Mouse (Mus musculus) neural tube, embryonic 13.5 days (tissue): ENCODE measurements at regions not wholly inside any gene's neighbourhood (a gene's known extent, or its start where the extent isn't known, plus 50 kb on each side); places are given as distances from the start of the nearest gene placed in this dataset.

ENCODE experiments used
- ATAC-seq: fragments of 200-750 bp; cut with Nextera tagmentation; 2 replicates; pipeline ENCODE4 v1.8.0; 2017; ENCODE audit warnings: low read depth, mild to moderate bottlenecking, moderate TSS enrichment, moderate library complexity
- H3K27ac ChIP-seq: fragments of 300-500 bp; sonication (generic); replicated peaks from 2 replicates; pipeline ENCODE4 v1.5.1; 2015; ENCODE audit warnings: moderate library complexity, mild to moderate bottlenecking, inconsistent platforms
- H3K27me3 ChIP-seq: fragments of 300-500 bp; sonication (generic); 2 replicates; pipeline ENCODE4 v1.6.1; 2015; ENCODE audit warnings: mild to moderate bottlenecking, inconsistent platforms
- H3K36me3 ChIP-seq: fragments of 300-500 bp; sonication (generic); 2 replicates; pipeline ENCODE4 v1.6.1; 2015; ENCODE audit warnings: mild to moderate bottlenecking, inconsistent platforms
- H3K4me1 ChIP-seq: fragments of 300-500 bp; sonication (generic); replicated peaks from 2 replicates; pipeline ENCODE4 v1.6.1; 2015; ENCODE audit warnings: inconsistent platforms
- H3K4me2 ChIP-seq: fragments of 300-500 bp; sonication (generic); 2 replicates; pipeline ENCODE4 v1.6.1; 2015; ENCODE audit warnings: inconsistent platforms, mild to moderate bottlenecking, moderate library complexity
- H3K4me3 ChIP-seq: fragments of 300-500 bp; sonication (generic); 2 replicates; pipeline ENCODE4 v1.5.1; 2015; ENCODE audit warnings: mild to moderate bottlenecking, inconsistent platforms
- H3K9ac ChIP-seq: fragments of 300-500 bp; sonication (generic); 2 replicates; pipeline ENCODE4 v1.6.1; 2015; ENCODE audit warnings: moderate library complexity, mild to moderate bottlenecking, inconsistent platforms
- H3K9me3 ChIP-seq: fragments of 300-500 bp; sonication (generic); 2 replicates; pipeline ENCODE4 v1.6.1; 2016; ENCODE audit warnings: inconsistent platforms
- WGBS: fragments of 180-500 bp; shearing (Covaris S2); methylation state at CpG from one replicate; pipeline ENCODE4 v1.1.7; 2015; 5-methylcytosine and 5-hydroxymethylcytosine counted together

- H3K36me3 ChIP-seq = no peaks in the 10 kb centered on the region
- no peak overlapping the region for H3K9ac ChIP-seq
- no peaks in the 10 kb centered on the region for H3K4me1 ChIP-seq
- 85% methylated on average over 3 of the region's 3 CpGs for WGBS
- H3K9me3 ChIP-seq = no peaks in the 10 kb centered on the region
- H3K27ac ChIP-seq = no peak overlapping the region
- no peak for ATAC-seq
- H3K27me3 ChIP-seq = no peaks in the 10 kb centered on the region
- no peak overlapping the region for H3K4me3 ChIP-seq
- no peak overlapping the region for H3K4me2 ChIP-seq
Observed at GRCm38 (mm10) chr3:102667796-102668195, 66.5 kb upstream of the Tspan2 start.

- H3K4me1 ChIP-seq = no peaks in the 10 kb centered on the region
- H3K27ac ChIP-seq = no peak overlapping the region
- no peaks in the 10 kb centered on the region for H3K27me3 ChIP-seq
- no peak overlapping the region for H3K4me2 ChIP-seq
- H3K9ac ChIP-seq = no peak overlapping the region
- no peaks in the 10 kb centered on the region for H3K9me3 ChIP-seq
- no peak for ATAC-seq
- no peaks in the 10 kb centered on the region for H3K36me3 ChIP-seq
- WGBS = 92% methylated on average over 3 of the region's 3 CpGs
- no peak overlapping the region for H3K4me3 ChIP-seq
Observed at GRCm38 (mm10) chr3:102668556-102668955, 65.8 kb upstream of the Tspan2 start.

- H3K9me3 ChIP-seq = no peaks in the 10 kb centered on the region
- no peaks in the 10 kb centered on the region for H3K27me3 ChIP-seq
- no peaks in the 10 kb centered on the region for H3K36me3 ChIP-seq
- no peaks in the 10 kb centered on the region for H3K4me1 ChIP-seq
- 88% methylated on average over 2 of the region's 2 CpGs for WGBS
- no peak overlapping the region for H3K9ac ChIP-seq
- no peak for ATAC-seq
- no peak overlapping the region for H3K4me2 ChIP-seq
- no peak overlapping the region for H3K4me3 ChIP-seq
- H3K27ac ChIP-seq = no peak overlapping the region
Observed at GRCm38 (mm10) chr3:102669951-102670350, 64.4 kb upstream of the Tspan2 start.

- WGBS = 83% methylated on average over 5 of the region's 5 CpGs
- Histone ChIP-seq H3K4me3 (no peak overlapping the region), H3K27me3 (no peaks in the 10 kb centered on the region), H3K9ac (no peak overlapping the region), H3K36me3 (no peaks in the 10 kb centered on the region), H3K4me2 (no peak overlapping the region), H3K9me3 (no peaks in the 10 kb centered on the region), H3K4me1 (no peaks in the 10 kb centered on the region), H3K27ac (no peak overlapping the region)
- ATAC-seq = no peak
Observed at GRCm38 (mm10) chr3:102670557-102670956, 63.8 kb upstream of the Tspan2 start.

GRCm38 (mm10) chr3:102670972-102671371 is 63.4 kb upstream of the Tspan2 start:
- H3K4me3 ChIP-seq = no peak overlapping the region
- H3K36me3 ChIP-seq = no peaks in the 10 kb centered on the region
- H3K4me2 ChIP-seq = no peak overlapping the region
- ATAC-seq = no peak
- no peaks in the 10 kb centered on the region for H3K9me3 ChIP-seq
- H3K9ac ChIP-seq = no peak overlapping the region
- no peak overlapping the region for H3K27ac ChIP-seq
- WGBS = 82% methylated on average over 5 of the region's 5 CpGs
- no peaks in the 10 kb centered on the region for H3K27me3 ChIP-seq
- no peaks in the 10 kb centered on the region for H3K4me1 ChIP-seq

GRCm38 (mm10) chr3:102673506-102673905 is 60.8 kb upstream of the Tspan2 start:
- ATAC-seq = no peak
- Histone ChIP-seq H3K9ac (no peak overlapping the region), H3K9me3 (no peaks in the 10 kb centered on the region), H3K4me1 (no peaks in the 10 kb centered on the region), H3K4me2 (no peak overlapping the region), H3K27ac (no peak overlapping the region), H3K4me3 (no peak overlapping the region), H3K36me3 (no peaks in the 10 kb centered on the region), H3K27me3 (no peaks in the 10 kb centered on the region)
- WGBS = 80% methylated on average over 5 of the region's 5 CpGs

GRCm38 (mm10) chr3:102674068-102674467 is 60.3 kb upstream of the Tspan2 start:
- no peak overlapping the region for H3K4me2 ChIP-seq
- no peaks in the 10 kb centered on the region for H3K27me3 ChIP-seq
- no peaks in the 10 kb centered on the region for H3K36me3 ChIP-seq
- no peaks in the 10 kb centered on the region for H3K9me3 ChIP-seq
- ATAC-seq = no peak
- H3K27ac ChIP-seq = no peak overlapping the region
- H3K4me3 ChIP-seq = no peak overlapping the region
- H3K9ac ChIP-seq = no peak overlapping the region
- no peaks in the 10 kb centered on the region for H3K4me1 ChIP-seq
- WGBS = 56% methylated on average over 2 of the region's 2 CpGs

- no peak for ATAC-seq
- 85% methylated on average over 7 of the region's 7 CpGs for whole genome bisulfite sequencing
- no peaks in the 10 kb centered on the region for H3K9me3 ChIP-seq
- H3K9ac ChIP-seq = no peak overlapping the region
- no peak overlapping the region for H3K27ac ChIP-seq
- no peaks in the 10 kb centered on the region for H3K27me3 ChIP-seq
- H3K4me1 ChIP-seq = no peaks in the 10 kb centered on the region
- no peaks in the 10 kb centered on the region for H3K36me3 ChIP-seq
- H3K4me3 ChIP-seq = no peak overlapping the region
- no peak overlapping the region for H3K4me2 ChIP-seq
Observed at GRCm38 (mm10) chr3:102676946-102677534, 57.3 kb upstream of the Tspan2 start.

- H3K4me1 ChIP-seq = no peaks in the 10 kb centered on the region
- no peak overlapping the region for H3K27ac ChIP-seq
- no peaks in the 10 kb centered on the region for H3K9me3 ChIP-seq
- no peaks in the 10 kb centered on the region for H3K36me3 ChIP-seq
- no peak overlapping the region for H3K4me2 ChIP-seq
- no peak overlapping the region for H3K9ac ChIP-seq
- H3K27me3 ChIP-seq = no peaks in the 10 kb centered on the region
- H3K4me3 ChIP-seq = no peak overlapping the region
- ATAC-seq = no peak
- 97% methylated on average over 1 of the region's 1 CpGs for WGBS
Observed at GRCm38 (mm10) chr3:102678516-102678915, 55.8 kb upstream of the Tspan2 start.

GRCm38 (mm10) chr3:102682424-102682823 is 51.9 kb upstream of the Tspan2 start:
- Histone ChIP-seq H3K4me1 (no peaks in the 10 kb centered on the region), H3K36me3 (no peaks in the 10 kb centered on the region), H3K4me3 (no peak overlapping the region), H3K9ac (no peak overlapping the region), H3K27me3 (no peaks in the 10 kb centered on the region), H3K9me3 (no peaks in the 10 kb centered on the region), H3K27ac (no peak overlapping the region), H3K4me2 (no peak overlapping the region)
- ATAC-seq = no peak
- WGBS = 85% methylated on average over 8 of the region's 8 CpGs

- Histone ChIP-seq H3K27me3 (no peaks in the 10 kb centered on the region), H3K27ac (no peak overlapping the region), H3K36me3 (no peaks in the 10 kb centered on the region), H3K4me3 (no peak overlapping the region), H3K9ac (no peak overlapping the region), H3K4me2 (no peak overlapping the region), H3K4me1 (no peaks in the 10 kb centered on the region), H3K9me3 (no peaks in the 10 kb centered on the region)
- ATAC-seq = no peak
- WGBS = 90% methylated on average over 10 of the region's 10 CpGs
Observed at GRCm38 (mm10) chr3:102683541-102683940, 50.8 kb upstream of the Tspan2 start.
